Mouse (Mus musculus): ENCODE data around the gene Rbmx. TPM values are rescaled to one million over a fixed set of nuclear protein-coding genes. Genes with fewer than 3 reads are reported as not detected.

Gene Rbmx
- 27.4 and 30.8 TPM in 2 replicates for polyA plus RNA-seq (2015; fragmentation: Nextera tagmentation; extraction: Ambion mirVana)

DNA sequence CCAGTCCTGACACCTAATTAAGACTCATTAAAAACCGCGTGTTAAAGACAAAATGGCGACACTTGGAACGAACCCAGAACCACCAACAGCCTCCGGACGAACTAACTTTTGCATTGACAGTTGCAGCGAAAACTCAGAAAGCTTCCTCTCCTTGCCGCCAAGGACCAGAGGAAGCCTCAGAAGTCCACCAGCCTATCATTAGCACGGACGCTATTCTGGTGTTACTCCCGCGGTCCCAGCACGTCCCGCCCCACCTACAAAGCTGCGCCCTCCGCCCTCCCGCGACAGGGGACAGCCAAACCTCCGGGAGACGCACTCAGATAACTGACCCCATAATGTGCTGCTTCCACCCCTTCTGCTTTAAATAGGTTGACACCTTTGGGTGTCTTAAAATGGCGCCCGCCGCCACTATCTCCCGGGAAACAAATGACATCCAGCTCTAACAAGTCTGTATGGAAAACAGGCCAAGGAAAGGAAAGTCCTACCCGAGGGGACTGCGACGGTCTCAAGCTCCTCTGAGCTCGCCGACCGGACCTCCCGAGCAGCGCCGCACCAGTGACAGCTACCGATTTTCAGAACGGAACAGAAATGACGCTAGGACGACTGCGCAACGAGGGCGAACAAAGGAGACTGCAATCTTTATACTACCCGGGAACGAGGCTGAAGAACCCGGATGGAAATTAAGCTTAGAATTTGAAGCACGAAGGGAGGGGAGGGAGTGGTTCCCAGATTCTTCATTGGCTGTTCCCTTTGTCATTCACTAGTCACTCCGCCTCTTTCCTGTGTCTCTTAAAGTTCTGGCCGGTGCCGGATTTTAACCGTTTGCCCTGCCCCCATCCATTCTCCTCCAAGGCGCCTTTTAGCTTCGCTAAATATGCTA lies at the start of gene Rbmx:
Gene Rbmx, minus strand, starts transcription at position 670 of the 880 bp plus-strand sequence.
- Histone ChIP-seq H3K4me1 (replicated peaks) (peaks cover 3% of the 10 kb centered on the region; the same call in 1 of the 2 replicates), H3K27ac (peak within 1 kb of the TSS; percentile 93), H3K9me3 (replicated peaks) (no peaks in the 10 kb centered on the region), H3K9ac (peak within 1 kb of the TSS; percentile 78), H3K36me3 (peaks cover 29% of the 10 kb centered on the region), H3K4me2 (peak within 1 kb of the TSS; percentile 64), H3K4me3 (replicated peaks) (peak within 1 kb of the TSS; percentile 69), H3K27me3 (no peaks in the 10 kb centered on the region)
- DNase-seq (peak; percentile 75), ATAC-seq (ENCODE audit: low read depth) (peak; percentile 93)
- WGBS (ENCODE audit: insufficient replicate concordance) = 11% methylated on average over 50 of the region's 50 CpGs

DNA sequence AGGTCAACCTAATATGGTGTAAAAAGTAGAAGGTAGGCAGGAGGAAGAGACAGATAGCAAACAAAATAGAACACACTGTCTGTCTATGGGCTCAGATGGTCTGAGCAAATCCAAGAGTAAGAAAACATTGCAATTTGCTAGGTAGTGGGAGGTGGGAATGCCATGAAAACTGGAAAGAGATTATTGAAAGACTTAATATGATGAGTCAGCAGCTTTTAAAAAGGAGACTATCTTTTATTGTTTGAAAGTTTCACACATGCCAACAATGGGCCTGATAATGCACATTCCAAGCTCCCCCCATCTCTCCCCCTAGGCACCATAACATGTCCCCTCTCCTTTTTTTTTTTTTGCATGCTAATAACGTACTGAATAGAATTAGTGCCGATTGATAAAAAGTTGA lies 41.1 kb upstream of the Rbmx start:
- Histone ChIP-seq H3K4me2 (no peak overlapping the region), H3K27ac (no peak overlapping the region), H3K27me3 (no peaks in the 10 kb centered on the region), H3K4me1 (replicated peaks) (no peaks in the 10 kb centered on the region), H3K4me3 (replicated peaks) (no peak overlapping the region), H3K36me3 (no peaks in the 10 kb centered on the region), H3K9ac (no peak overlapping the region), H3K9me3 (replicated peaks) (no peaks in the 10 kb centered on the region)
- WGBS (ENCODE audit: insufficient replicate concordance) = 74% methylated on average over 2 of the region's 2 CpGs
- DNase-seq = no peak
- ATAC-seq (ENCODE audit: low read depth) = no peak

DNA sequence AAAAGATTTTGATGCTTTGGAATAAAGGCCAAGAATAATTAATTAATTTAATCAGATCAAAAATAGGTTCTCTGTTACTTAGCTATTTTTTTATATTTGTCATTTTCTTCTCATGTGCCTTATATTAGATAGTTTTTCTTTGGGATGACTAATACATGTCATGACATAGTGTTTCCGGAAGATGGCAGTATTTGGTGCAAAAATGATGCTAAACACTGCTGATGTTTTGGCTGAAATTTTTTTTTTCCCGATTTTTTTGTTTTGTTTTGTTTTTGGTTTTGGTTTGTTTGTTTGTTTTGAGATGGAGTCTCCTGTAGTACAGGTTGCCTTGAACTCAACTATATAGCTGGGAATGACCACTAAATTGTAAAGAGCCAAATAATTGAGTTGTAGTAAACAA lies 38.8 kb upstream of the Rbmx start:
- no peak overlapping the region for H3K27ac ChIP-seq
- no peak overlapping the region for H3K4me2 ChIP-seq
- DNase-seq (no peak), ATAC-seq (ENCODE audit: low read depth) (no peak)
- H3K36me3 ChIP-seq = no peaks in the 10 kb centered on the region
- H3K27me3 ChIP-seq = no peaks in the 10 kb centered on the region
- WGBS (ENCODE audit: insufficient replicate concordance) = 1% methylated on average over 2 of the region's 2 CpGs
- no peak overlapping the region for H3K4me3 ChIP-seq (replicated peaks)
- no peak overlapping the region for H3K9ac ChIP-seq
- no peaks in the 10 kb centered on the region for H3K4me1 ChIP-seq (replicated peaks)
- H3K9me3 ChIP-seq (replicated peaks) = no peaks in the 10 kb centered on the region

DNA sequence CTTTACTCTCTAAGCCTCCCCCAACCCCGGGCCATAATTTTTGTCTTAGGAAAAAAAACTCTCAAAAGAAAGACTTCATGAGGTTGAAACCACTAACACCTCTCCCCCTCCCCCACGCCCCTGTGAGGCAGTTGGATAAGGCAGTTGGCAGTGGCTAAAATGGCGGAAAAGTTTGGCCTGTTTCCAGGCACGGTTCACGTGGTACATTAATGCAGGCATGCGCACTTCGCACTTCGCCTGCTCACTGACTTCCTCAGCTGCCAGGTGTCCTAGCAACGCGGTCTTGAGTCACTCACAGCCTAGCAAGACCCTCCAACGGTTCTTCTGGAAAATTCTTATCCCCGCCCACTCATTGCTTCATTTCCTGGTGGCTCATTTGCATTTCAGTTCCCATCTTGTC lies 15.9 kb upstream of the Rbmx start, which contains the start of gene Gm364:
Gene Gm364, plus strand, starts transcription at position 386 of the 400 bp plus-strand sequence.
- Histone ChIP-seq H3K36me3 (no peaks in the 10 kb centered on the region), H3K27me3 (no peaks in the 10 kb centered on the region), H3K4me3 (replicated peaks) (no peak within 1 kb of the TSS), H3K4me2 (no peak within 1 kb of the TSS), H3K9ac (no peak within 1 kb of the TSS), H3K9me3 (replicated peaks) (no peaks in the 10 kb centered on the region), H3K4me1 (replicated peaks) (no peaks in the 10 kb centered on the region), H3K27ac (no peak within 1 kb of the TSS)
- no peak for ATAC-seq (ENCODE audit: low read depth)
- DNase-seq = no peak
- WGBS (ENCODE audit: insufficient replicate concordance) = 77% methylated on average over 12 of the region's 12 CpGs

DNA sequence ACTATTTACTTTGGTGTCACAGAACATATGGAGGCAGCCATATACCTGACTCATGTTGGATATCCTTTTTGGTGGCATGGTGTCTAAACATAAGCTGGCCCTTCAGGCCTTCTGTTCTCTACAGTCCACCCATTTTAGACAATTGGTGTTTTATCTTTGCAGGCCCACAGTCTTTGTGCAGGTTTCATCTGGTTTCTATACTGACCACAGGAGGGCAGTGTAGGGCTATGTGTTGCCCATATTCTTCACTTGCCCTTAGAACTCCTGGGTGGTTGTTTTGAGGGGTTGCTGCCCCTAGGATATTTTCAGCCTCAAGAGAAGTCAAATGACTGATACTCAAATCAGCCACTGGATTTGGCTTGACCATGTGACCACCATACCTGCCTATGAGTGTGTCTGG lies 10.8 kb upstream of the Rbmx start:
- H3K4me1 ChIP-seq (replicated peaks) = no peaks in the 10 kb centered on the region
- no peak for DNase-seq
- no peak overlapping the region for H3K4me2 ChIP-seq

DNA sequence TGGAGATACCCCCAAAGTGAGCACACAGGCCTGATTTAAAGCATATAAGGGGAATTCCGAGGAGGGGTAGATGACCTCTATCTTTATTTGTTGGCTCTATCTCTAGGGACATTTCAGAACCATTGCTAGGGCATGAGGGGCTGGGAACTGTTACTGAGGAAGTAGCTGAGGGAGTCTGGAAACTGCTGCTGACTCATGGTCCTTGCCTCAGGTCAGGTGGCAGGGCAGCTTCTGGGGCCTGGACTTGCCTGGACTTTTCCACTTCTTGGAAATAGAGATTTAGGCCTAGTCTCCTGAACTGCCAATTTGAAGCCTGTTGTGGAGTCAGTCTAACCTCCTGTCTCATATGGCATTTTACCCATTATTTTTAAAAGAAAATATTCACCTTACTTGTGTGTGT lies 8.6 kb upstream of the Rbmx start:
- no peak overlapping the region for H3K27ac ChIP-seq
- 53% methylated on average over 1 of the region's 1 CpGs for WGBS (ENCODE audit: insufficient replicate concordance)
- no peaks in the 10 kb centered on the region for H3K4me1 ChIP-seq (replicated peaks)
- no peaks in the 10 kb centered on the region for H3K9me3 ChIP-seq (replicated peaks)
- no peak for DNase-seq
- no peak overlapping the region for H3K4me2 ChIP-seq
- no peak overlapping the region for H3K4me3 ChIP-seq (replicated peaks)
- no peak overlapping the region for H3K9ac ChIP-seq
- no peak for ATAC-seq (ENCODE audit: low read depth)
- H3K36me3 ChIP-seq = no peaks in the 10 kb centered on the region
- no peaks in the 10 kb centered on the region for H3K27me3 ChIP-seq

More for the DNA sequence above, 10.8 kb upstream of the Rbmx start:
- no peaks in the 10 kb centered on the region for H3K36me3 ChIP-seq
- H3K4me3 ChIP-seq (replicated peaks) = no peak overlapping the region
- H3K9me3 ChIP-seq (replicated peaks) = no peaks in the 10 kb centered on the region
- no peak for ATAC-seq (ENCODE audit: low read depth)
- no peak overlapping the region for H3K9ac ChIP-seq
- H3K27ac ChIP-seq = no peak overlapping the region
- H3K27me3 ChIP-seq = no peaks in the 10 kb centered on the region

DNA sequence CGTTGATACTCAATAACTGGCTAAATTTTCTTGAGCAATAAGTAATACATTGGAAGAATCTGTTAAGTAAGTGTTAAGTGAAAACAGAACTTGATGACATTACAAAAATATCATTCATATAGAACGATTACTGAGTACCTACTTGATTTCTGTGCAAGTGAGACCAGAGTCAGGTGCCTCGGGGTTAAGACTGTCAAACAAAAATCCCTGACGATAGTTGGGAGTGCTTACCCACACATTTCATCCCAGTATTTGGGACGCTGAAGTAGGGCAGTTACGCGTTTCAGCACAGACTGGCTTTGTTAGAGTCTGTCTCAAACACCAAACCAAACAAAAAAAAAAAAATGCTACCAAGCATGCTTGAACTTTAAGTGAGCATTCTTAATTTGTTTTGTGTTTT lies 576 bp upstream of the Rbmx start:
- WGBS (ENCODE audit: insufficient replicate concordance) = 25% methylated on average over 7 of the region's 7 CpGs
- no peak for DNase-seq

DNA sequence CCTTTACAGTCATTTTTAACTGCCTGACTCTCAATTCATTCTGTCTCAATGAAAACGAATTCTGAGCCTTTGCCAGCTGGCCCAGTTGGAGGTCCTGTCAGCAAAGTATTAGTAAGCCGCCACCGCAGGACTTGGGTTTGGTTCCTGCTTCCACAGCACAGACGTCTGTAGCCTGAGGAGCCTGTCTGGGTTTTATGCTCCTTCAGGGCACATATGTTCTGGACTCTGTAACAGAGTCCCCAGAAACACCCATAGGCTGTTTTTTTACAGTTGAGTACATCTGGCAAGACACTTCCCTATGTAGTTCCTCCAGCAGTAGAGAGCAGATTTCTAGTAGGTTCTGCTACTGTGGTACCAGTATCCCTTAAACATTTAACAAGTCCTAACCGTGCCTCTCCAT lies 11.9 kb downstream of the Rbmx start:
- no peak overlapping the region for H3K4me3 ChIP-seq (replicated peaks)
- H3K4me2 ChIP-seq = no peak overlapping the region
- H3K36me3 ChIP-seq = peaks cover 75% of the 10 kb centered on the region
- H3K27ac ChIP-seq = no peak overlapping the region
- no peak for ATAC-seq (ENCODE audit: low read depth)
- no peak for DNase-seq
- H3K9ac ChIP-seq = no peak overlapping the region
- no peaks in the 10 kb centered on the region for H3K9me3 ChIP-seq (replicated peaks)
- H3K4me1 ChIP-seq (replicated peaks) = no peaks in the 10 kb centered on the region
- H3K27me3 ChIP-seq = no peaks in the 10 kb centered on the region
- 74% methylated on average over 5 of the region's 5 CpGs for WGBS (ENCODE audit: insufficient replicate concordance)

More for the DNA sequence above, 576 bp upstream of the Rbmx start:
- no peaks in the 10 kb centered on the region for H3K27me3 ChIP-seq
- H3K4me1 ChIP-seq (replicated peaks) = peaks cover 3% of the 10 kb centered on the region; the same call in 1 of the 2 replicates
- peaks cover 22% of the 10 kb centered on the region for H3K36me3 ChIP-seq
- H3K9ac ChIP-seq = peak overlapping the region; percentile 78; the same call in 1 of the 2 replicates
- H3K27ac ChIP-seq = no peak overlapping the region
- H3K4me3 ChIP-seq (replicated peaks) = peak overlapping the region; percentile 69
- peak overlapping the region; percentile 64 for H3K4me2 ChIP-seq
- no peak for ATAC-seq (ENCODE audit: low read depth)
- no peaks in the 10 kb centered on the region for H3K9me3 ChIP-seq (replicated peaks)

DNA sequence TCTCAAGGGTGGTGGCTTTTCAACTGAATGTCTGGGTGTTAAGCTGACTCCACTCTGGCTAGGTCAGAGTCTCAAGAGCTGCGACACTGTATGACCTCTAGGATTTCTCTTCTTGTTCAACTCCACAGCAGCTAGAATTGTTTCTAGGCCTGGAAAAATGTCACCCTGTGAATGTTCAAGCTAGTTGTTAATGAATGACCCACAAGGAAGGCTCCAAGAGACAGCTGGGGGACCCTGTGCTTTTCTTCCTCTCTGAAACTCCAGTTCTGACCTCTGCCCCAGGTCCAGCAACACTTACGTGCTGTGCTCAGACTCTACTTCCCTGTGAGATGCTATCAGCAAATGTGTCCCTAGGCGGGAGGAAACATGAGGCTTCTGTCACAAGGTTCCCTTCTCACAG lies 14.3 kb downstream of the Rbmx start:
- DNase-seq = no peak
- no peaks in the 10 kb centered on the region for H3K27me3 ChIP-seq
- H3K4me3 ChIP-seq (replicated peaks) = no peak overlapping the region
- H3K9ac ChIP-seq = no peak overlapping the region
- 77% methylated on average over 3 of the region's 3 CpGs for WGBS (ENCODE audit: insufficient replicate concordance)
- no peak overlapping the region; the same call in 1 of the 2 replicates for H3K27ac ChIP-seq
- H3K4me2 ChIP-seq = no peak overlapping the region
- no peak for ATAC-seq (ENCODE audit: low read depth)
- peaks cover 9% of the 10 kb centered on the region for H3K4me1 ChIP-seq (replicated peaks)
- no peaks in the 10 kb centered on the region for H3K9me3 ChIP-seq (replicated peaks)
- peaks cover 53% of the 10 kb centered on the region for H3K36me3 ChIP-seq

DNA sequence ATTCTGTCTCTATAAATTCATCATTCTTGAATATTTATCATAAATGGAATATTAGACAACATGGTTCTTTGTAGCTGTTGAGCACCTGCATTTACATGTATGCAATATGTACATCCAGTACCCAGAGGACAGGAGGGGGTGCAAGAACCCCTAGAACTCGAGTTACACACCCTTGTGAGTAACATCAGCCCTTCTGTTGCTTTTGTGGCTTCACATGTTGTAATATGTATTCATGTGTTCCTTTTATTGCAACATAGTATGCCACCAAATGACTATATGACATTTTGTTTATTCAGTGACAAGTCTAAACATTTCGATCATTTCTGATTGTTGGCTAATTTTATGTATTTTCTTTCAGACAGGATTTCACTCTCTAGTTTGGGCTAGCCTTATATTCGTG lies 15.7 kb downstream of the Rbmx start:
- Histone ChIP-seq H3K9ac (no peak overlapping the region), H3K4me3 (replicated peaks) (no peak overlapping the region), H3K4me1 (replicated peaks) (peaks cover 24% of the 10 kb centered on the region), H3K9me3 (replicated peaks) (no peaks in the 10 kb centered on the region), H3K27me3 (no peaks in the 10 kb centered on the region), H3K27ac (no peak overlapping the region), H3K36me3 (peaks cover 45% of the 10 kb centered on the region), H3K4me2 (no peak overlapping the region)
- DNase-seq (no peak), ATAC-seq (ENCODE audit: low read depth) (no peak)
- 72% methylated on average over 3 of the region's 3 CpGs for WGBS (ENCODE audit: insufficient replicate concordance)

DNA sequence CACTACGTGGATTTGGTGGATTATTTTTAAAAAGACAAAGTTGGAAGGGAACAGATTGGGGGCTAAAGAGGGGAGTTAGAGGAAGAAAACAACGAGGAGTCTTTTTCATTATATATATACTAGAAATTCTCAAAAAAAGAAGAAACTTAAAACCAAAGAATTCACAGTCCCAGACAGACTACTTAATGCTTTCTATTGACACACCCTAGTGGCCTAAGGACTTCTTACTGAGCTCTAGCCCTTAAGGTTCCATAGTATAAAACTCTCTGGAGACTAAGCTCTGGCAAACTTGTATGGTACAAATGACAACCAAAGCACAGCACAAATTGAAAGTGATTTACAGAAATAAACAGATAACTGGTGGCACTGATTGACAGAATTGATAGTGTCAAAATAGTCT lies 18.8 kb downstream of the Rbmx start:
- H3K27ac ChIP-seq = peak overlapping the region; percentile 85
- H3K4me3 ChIP-seq (replicated peaks) = no peak overlapping the region
- peak overlapping the region; percentile 47 for H3K9ac ChIP-seq
- peaks cover 38% of the 10 kb centered on the region for H3K4me1 ChIP-seq (replicated peaks)
- ATAC-seq (ENCODE audit: low read depth) (no peak), DNase-seq (no peak)
- WGBS (ENCODE audit: insufficient replicate concordance) = 41% methylated on average over 2 of the region's 2 CpGs
- H3K9me3 ChIP-seq (replicated peaks) = no peaks in the 10 kb centered on the region
- no peaks in the 10 kb centered on the region for H3K27me3 ChIP-seq
- H3K36me3 ChIP-seq = peaks cover 20% of the 10 kb centered on the region
- peak overlapping the region; percentile 48 for H3K4me2 ChIP-seq

DNA sequence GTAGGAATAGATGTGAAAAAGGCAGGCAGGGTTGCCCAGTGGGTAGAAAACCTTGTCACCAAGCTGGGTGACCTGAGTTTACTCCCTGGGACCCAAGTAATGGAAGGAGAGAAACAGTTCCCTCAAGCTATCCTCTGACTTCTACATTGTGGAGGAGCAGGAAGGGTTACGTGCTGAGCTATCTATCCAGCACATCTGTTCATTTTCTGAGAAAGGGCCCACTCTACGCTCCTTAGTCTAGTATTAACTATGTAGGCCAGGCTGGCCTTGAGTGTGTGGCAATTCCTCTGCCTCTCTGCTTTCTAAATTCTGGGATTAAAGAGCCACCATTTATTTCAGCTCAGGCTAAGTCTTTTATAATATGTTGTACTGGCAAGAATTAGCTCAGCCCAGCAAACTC lies 19.3 kb downstream of the Rbmx start:
- Histone ChIP-seq H3K9me3 (replicated peaks) (no peaks in the 10 kb centered on the region), H3K4me3 (replicated peaks) (no peak overlapping the region), H3K9ac (peak overlapping the region; percentile 47), H3K27me3 (no peaks in the 10 kb centered on the region), H3K4me1 (replicated peaks) (peaks cover 38% of the 10 kb centered on the region), H3K27ac (peak overlapping the region; percentile 85), H3K4me2 (peak overlapping the region; percentile 48), H3K36me3 (peaks cover 17% of the 10 kb centered on the region)
- peak; percentile 56 for DNase-seq
- peak; percentile 98 for ATAC-seq (ENCODE audit: low read depth)
- 35% methylated on average over 2 of the region's 2 CpGs for WGBS (ENCODE audit: insufficient replicate concordance)

Measured in liver, embryonic 13.5 days (tissue).